Mouse (Mus musculus) brain, embryonic 18.5 days (tissue): ENCODE measurements around the gene Bscl2.
"Not testable (repeated sequence)": the region's sequence is repeated elsewhere in the genome, so short reads cannot be mapped to it uniquely, and the experiment has no call there.

Experiments
- DNase-seq: peaks from one replicate; pipeline ENCODE4 v3.0.0-alpha.2; 2012; ENCODE audit warnings: low read depth, low spot score

The Bscl2 gene

GRCm38 (mm10) chr19:8871267-8872186, 34.3 kb downstream of the Bscl2 start, which contains the start of gene Ubxn1:
TSS of gene Ubxn1 (plus strand) at chr19:8871496.
- peak; percentile 95 for DNase-seq

- DNase-seq: no peak
Measured at GRCm38 (mm10) chr19:8872266-8872840, 35.1 kb downstream of the Bscl2 start.

GRCm38 (mm10) chr19:8875031-8875430, 37.8 kb downstream of the Bscl2 start:
- no peak for DNase-seq

GRCm38 (mm10) chr19:8880311-8881033, 43.2 kb downstream of the Bscl2 start, which contains the start of gene Uqcc3:
TSS of gene Uqcc3 (minus strand) at chr19:8880923.
- peak; percentile 74 for DNase-seq

- no peak for DNase-seq
Measured at GRCm38 (mm10) chr19:8881034-8881392, 43.7 kb downstream of the Bscl2 start.

GRCm38 (mm10) chr19:8883616-8884015, 46.3 kb downstream of the Bscl2 start, which contains the start of the genes Lbhd1 and Gm49403:
TSS of gene Lbhd1 (plus strand) at chr19:8883732.
TSS of gene Gm49403 (plus strand) at chr19:8883930.
- DNase-seq: no peak

GRCm38 (mm10) chr19:8886916-8887584, 49.8 kb downstream of the Bscl2 start:
- DNase-seq: no peak

- DNase-seq: no peak
Measured at GRCm38 (mm10) chr19:8887585-8888463, 50.6 kb downstream of the Bscl2 start.

- DNase-seq: peak; percentile 93
Measured at GRCm38 (mm10) chr19:8888511-8889385, 51.5 kb downstream of the Bscl2 start, which contains the start of the genes 1810009A15Rik and Gm49416. TSS of gene 1810009A15Rik (plus strand) at chr19:8888853. TSS of gene Gm49416 (plus strand) at chr19:8888926.

- peak; percentile 68 for DNase-seq
Measured at GRCm38 (mm10) chr19:8892829-8893766, 55.8 kb downstream of the Bscl2 start, which contains the start of gene Ints5. TSS of gene Ints5 (plus strand) at chr19:8893005.

GRCm38 (mm10) chr19:8895397-8895960, 58.2 kb downstream of the Bscl2 start:
- no peak for DNase-seq

GRCm38 (mm10) chr19:8896231-8896630, 59.0 kb downstream of the Bscl2 start:
- not testable (repeated sequence) for DNase-seq

- not testable (repeated sequence) for DNase-seq
Measured at GRCm38 (mm10) chr19:8897211-8897864, 60.1 kb downstream of the Bscl2 start.

- peak; percentile 90 for DNase-seq
Measured at GRCm38 (mm10) chr19:8897865-8898495, 60.7 kb downstream of the Bscl2 start, which contains the start of gene Ganab. TSS of gene Ganab (plus strand) at chr19:8898071.
